Mouse (Mus musculus): ENCODE data around the gene 1110004F10Rik. TPM values are rescaled to one million over a fixed set of nuclear protein-coding genes. Genes with fewer than 3 reads are reported as not detected.

Gene 1110004F10Rik
- polyA plus RNA-seq, 1 experiment from 2014 or later: 275 TPM

DNA sequence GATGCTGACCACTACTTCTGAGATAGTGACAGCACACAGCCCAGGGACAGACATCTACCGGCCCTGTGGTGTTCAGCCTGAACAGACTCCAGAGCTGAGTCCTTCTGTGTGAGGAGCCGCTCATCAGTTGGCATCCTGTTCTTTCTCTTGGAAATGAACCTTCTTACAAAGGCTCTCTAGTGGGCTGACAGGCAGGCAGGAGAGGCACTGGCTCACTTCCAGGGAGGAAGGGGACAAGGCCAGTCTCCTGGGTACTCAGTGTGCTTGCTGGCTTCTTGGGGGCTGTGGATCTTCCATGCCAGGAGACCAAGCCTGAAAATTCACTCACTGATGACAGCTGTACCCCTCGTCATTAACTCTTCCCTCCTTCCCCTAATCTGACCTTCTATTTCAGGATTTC lies 98.5 kb downstream of the 1110004F10Rik start:
- Histone ChIP-seq H3K4me2 (no peak overlapping the region), H3K27me3 (ENCODE audit: insufficient read depth, low read length) (no peaks in the 10 kb centered on the region), H3K36me3 (ENCODE audit: insufficient read depth) (peaks cover 5% of the 10 kb centered on the region; the same call in 1 of the 2 replicates), H3K4me3 (ENCODE audit: low read depth, low read length) (no peak overlapping the region), H3K9me3 (ENCODE audit: low read depth, low read length) (no peaks in the 10 kb centered on the region), H3K4me1 (ENCODE audit: insufficient read depth) (no peaks in the 10 kb centered on the region), H3K27ac (ENCODE audit: low read depth) (no peak overlapping the region), H3K9ac (no peak overlapping the region)
- ATAC-seq (ENCODE audit: insufficient read depth) (no peak), DNase-seq (no peak)
- WGBS: 58% methylated on average over 3 of the region's 3 CpGs
- TF ChIP-seq CTCF (IDR thresholded peaks at IDR 0.05; ENCODE audit: low read depth): no peak

GRCm38 (mm10) chr7:116145030-116145429 lies 105.8 kb downstream of the 1110004F10Rik start:
- ATAC-seq (ENCODE audit: insufficient read depth) (no peak), DNase-seq (no peak)
- WGBS: 88% methylated on average over 6 of the region's 6 CpGs
- Histone ChIP-seq H3K36me3 (ENCODE audit: insufficient read depth) (peaks cover 8% of the 10 kb centered on the region; the same call in 1 of the 2 replicates), H3K4me3 (ENCODE audit: low read depth, low read length) (no peak overlapping the region), H3K27ac (ENCODE audit: low read depth) (no peak overlapping the region), H3K4me1 (ENCODE audit: insufficient read depth) (no peaks in the 10 kb centered on the region), H3K9me3 (ENCODE audit: low read depth, low read length) (no peaks in the 10 kb centered on the region), H3K4me2 (no peak overlapping the region), H3K27me3 (ENCODE audit: insufficient read depth, low read length) (no peaks in the 10 kb centered on the region), H3K9ac (no peak overlapping the region)
- no peak for TF ChIP-seq CTCF (IDR thresholded peaks at IDR 0.05; ENCODE audit: low read depth)

DNA sequence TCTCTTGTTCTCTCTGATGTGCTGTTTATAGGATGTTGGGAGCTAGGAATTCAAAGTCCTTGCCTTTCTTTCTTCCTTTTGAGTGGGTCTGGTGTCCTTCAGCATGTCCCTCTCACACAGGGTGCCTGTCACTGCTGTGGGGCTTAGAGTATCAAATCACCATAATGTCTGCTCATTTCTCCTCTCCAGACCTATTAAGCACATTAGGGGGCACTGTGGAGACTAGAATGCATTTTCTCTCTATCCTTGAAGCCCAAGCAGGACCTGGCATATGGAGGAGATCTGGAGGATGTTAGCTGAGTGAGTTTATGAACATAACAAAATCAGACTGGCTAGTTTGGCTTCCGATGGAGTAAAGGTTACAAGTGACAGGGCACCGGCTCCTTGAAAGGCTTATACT lies 107.9 kb downstream of the 1110004F10Rik start:
- ATAC-seq (ENCODE audit: insufficient read depth) (no peak), DNase-seq (peak; percentile 23)
- no peak overlapping the region for H3K27ac ChIP-seq (ENCODE audit: low read depth)
- peak; percentile 28; the same call in 1 of the 2 replicates for TF ChIP-seq CTCF (IDR thresholded peaks at IDR 0.05; ENCODE audit: low read depth)
- H3K36me3 ChIP-seq (ENCODE audit: insufficient read depth): peaks cover 4% of the 10 kb centered on the region; the same call in 1 of the 2 replicates
- WGBS: 83% methylated on average over 2 of the region's 2 CpGs
- H3K4me3 ChIP-seq (ENCODE audit: low read depth, low read length): no peak overlapping the region
- H3K4me2 ChIP-seq: no peak overlapping the region
- no peaks in the 10 kb centered on the region for H3K27me3 ChIP-seq (ENCODE audit: insufficient read depth, low read length)
- H3K9me3 ChIP-seq (ENCODE audit: low read depth, low read length): no peaks in the 10 kb centered on the region
- H3K9ac ChIP-seq: no peak overlapping the region
- no peaks in the 10 kb centered on the region for H3K4me1 ChIP-seq (ENCODE audit: insufficient read depth)

DNA sequence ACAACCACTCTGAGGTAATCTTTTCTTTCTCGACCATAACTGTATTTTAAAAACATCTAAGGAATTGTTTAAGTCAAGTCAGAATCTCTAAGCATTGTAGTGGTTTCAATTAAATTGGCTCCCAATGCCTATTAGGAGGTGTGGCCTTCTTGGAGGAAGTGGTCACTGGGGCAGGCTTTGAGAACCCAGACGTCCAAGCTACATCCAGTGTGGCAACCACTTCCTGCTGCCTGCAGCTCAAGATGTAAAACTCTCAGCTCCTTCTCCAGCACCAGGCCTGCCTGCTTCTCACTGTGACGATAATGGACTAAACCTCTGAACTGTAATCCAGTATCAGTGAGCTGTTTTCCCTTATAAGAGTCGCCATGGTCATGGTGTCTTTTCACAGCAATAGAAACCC lies 110.4 kb downstream of the 1110004F10Rik start:
- H3K36me3 ChIP-seq (ENCODE audit: insufficient read depth): no peaks in the 10 kb centered on the region
- ATAC-seq (ENCODE audit: insufficient read depth): no peak
- H3K4me1 ChIP-seq (ENCODE audit: insufficient read depth): no peaks in the 10 kb centered on the region
- no peak overlapping the region for H3K9ac ChIP-seq
- no peak overlapping the region for H3K4me3 ChIP-seq (ENCODE audit: low read depth, low read length)
- DNase-seq: no peak
- no peaks in the 10 kb centered on the region for H3K9me3 ChIP-seq (ENCODE audit: low read depth, low read length)
- WGBS: 63% methylated on average over 4 of the region's 4 CpGs
- H3K27ac ChIP-seq (ENCODE audit: low read depth): no peak overlapping the region
- no peak for TF ChIP-seq CTCF (IDR thresholded peaks at IDR 0.05; ENCODE audit: low read depth)
- H3K4me2 ChIP-seq: no peak overlapping the region
- no peaks in the 10 kb centered on the region for H3K27me3 ChIP-seq (ENCODE audit: insufficient read depth, low read length)

DNA sequence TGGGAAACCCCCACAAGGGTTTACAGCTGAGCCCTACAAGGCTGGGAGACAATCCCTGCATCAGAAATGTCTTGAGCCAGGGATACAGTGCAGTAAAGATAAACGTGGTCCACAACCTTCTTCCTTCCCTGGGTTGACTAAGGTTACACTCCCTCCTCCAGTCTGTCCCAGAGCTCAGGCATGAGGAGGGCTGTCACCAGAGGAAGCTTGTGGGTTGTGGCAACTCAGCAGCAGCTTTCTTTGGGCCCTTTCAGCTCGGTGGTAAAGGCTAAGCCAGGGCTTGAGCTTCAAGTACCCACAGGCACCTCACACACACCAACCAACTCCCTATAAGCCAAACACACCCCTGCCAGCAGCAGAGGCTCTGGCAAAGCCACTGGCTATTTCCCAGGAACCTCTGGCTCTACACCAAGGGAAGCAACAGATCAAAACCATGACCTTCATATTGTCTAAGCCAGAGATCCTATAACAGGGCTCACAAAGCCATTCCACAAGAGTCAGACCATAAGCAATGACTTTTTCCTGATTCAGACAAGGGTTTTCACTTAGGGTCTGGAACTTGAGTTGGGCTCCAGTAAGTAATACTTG lies 114.7 kb downstream of the 1110004F10Rik start:
- Histone ChIP-seq H3K36me3 (ENCODE audit: insufficient read depth) (0 out of 2 replicates have a peak, but pooled peaks cover 6% of the 10 kb centered on the region), H3K9me3 (ENCODE audit: low read depth, low read length) (no peaks in the 10 kb centered on the region), H3K27me3 (ENCODE audit: insufficient read depth, low read length) (no peaks in the 10 kb centered on the region), H3K4me2 (no peak overlapping the region), H3K4me1 (ENCODE audit: insufficient read depth) (no peaks in the 10 kb centered on the region), H3K4me3 (ENCODE audit: low read depth, low read length) (no peak overlapping the region), H3K9ac (no peak overlapping the region), H3K27ac (ENCODE audit: low read depth) (no peak overlapping the region)
- WGBS: 71% methylated on average over 2 of the region's 2 CpGs
- no peak for ATAC-seq (ENCODE audit: insufficient read depth)
- no peak for TF ChIP-seq CTCF (IDR thresholded peaks at IDR 0.05; ENCODE audit: low read depth)
- DNase-seq: no peak

Other genes starting within 250 kb of the 1110004F10Rik start
- 19.1 and 22.0 TPM in 2 replicates for gene Sox6, start 601 bp upstream of the 1110004F10Rik start, polyA plus RNA-seq (2014; fragmentation: Nextera tagmentation; extraction: Ambion mirVana)
- 1.1 and 1.5 TPM in 2 replicates for gene Gm4353, start 45.2 kb downstream of the 1110004F10Rik start, polyA plus RNA-seq (2014; fragmentation: Nextera tagmentation; extraction: Ambion mirVana)

Measured in lung, embryonic 14.5 days (tissue).